Mouse (Mus musculus): ENCODE data around the gene Fibp. TPM values are rescaled to one million over a fixed set of nuclear protein-coding genes. Genes with fewer than 3 reads are reported as not detected.
A peak's percentile ranks its signal among the peaks of the same experiment; 100 is the strongest.

Fibp gene
- polyA plus RNA-seq, 1 experiment from 2014 or later: 66.7 TPM

- H3K27me3 ChIP-seq (replicated peaks; ENCODE audit: control insufficient read depth, insufficient read depth, low read length): no peaks in the 10 kb centered on the region
- DNase-seq (ENCODE audit: low spot score) (no peak), ATAC-seq (replicated peaks; ENCODE audit: low FRiP score) (no peak)
- peaks cover 24% of the 10 kb centered on the region for H3K4me1 ChIP-seq (replicated peaks; ENCODE audit: control insufficient read depth, insufficient read depth, low read length)
- no peak overlapping the region for H3K27ac ChIP-seq (ENCODE audit: low read depth, low read length)
- H3K9ac ChIP-seq (ENCODE audit: low read depth, low read length): no peak overlapping the region
- H3K9me3 ChIP-seq (ENCODE audit: control insufficient read depth, low read length): no peaks in the 10 kb centered on the region
- H3K4me3 ChIP-seq (ENCODE audit: low read depth, low read length): no peak overlapping the region
- H3K4me2 ChIP-seq: no peak overlapping the region
- peaks cover 19% of the 10 kb centered on the region; the same call in 1 of the 2 replicates for H3K36me3 ChIP-seq (ENCODE audit: control insufficient read depth, insufficient read depth, low read length)
- 89% methylated on average over 10 of the region's 10 CpGs for WGBS
These were observed 38.1 kb upstream of the Fibp start for GRCm38 (mm10) chr19:5422267-5422666.

- Histone ChIP-seq H3K9ac (ENCODE audit: low read depth, low read length) (no peak overlapping the region), H3K4me2 (peak overlapping the region; percentile 93), H3K27me3 (replicated peaks; ENCODE audit: control insufficient read depth, insufficient read depth, low read length) (no peaks in the 10 kb centered on the region), H3K4me3 (ENCODE audit: low read depth, low read length) (peak overlapping the region; percentile 3; the same call in 1 of the 2 replicates), H3K9me3 (ENCODE audit: control insufficient read depth, low read length) (no peaks in the 10 kb centered on the region), H3K36me3 (ENCODE audit: control insufficient read depth, insufficient read depth, low read length) (peaks cover 19% of the 10 kb centered on the region; the same call in 1 of the 2 replicates), H3K27ac (ENCODE audit: low read depth, low read length) (no peak overlapping the region), H3K4me1 (replicated peaks; ENCODE audit: control insufficient read depth, insufficient read depth, low read length) (peaks cover 24% of the 10 kb centered on the region)
- WGBS: 85% methylated on average over 9 of the region's 9 CpGs
- ATAC-seq (replicated peaks; ENCODE audit: low FRiP score) (no peak), DNase-seq (ENCODE audit: low spot score) (no peak)
These were observed 37.4 kb upstream of the Fibp start for GRCm38 (mm10) chr19:5422895-5423443.

GRCm38 (mm10) chr19:5423561-5423960, 36.9 kb upstream of the Fibp start:
- Histone ChIP-seq H3K4me1 (replicated peaks; ENCODE audit: control insufficient read depth, insufficient read depth, low read length) (peaks cover 24% of the 10 kb centered on the region), H3K36me3 (ENCODE audit: control insufficient read depth, insufficient read depth, low read length) (peaks cover 19% of the 10 kb centered on the region; the same call in 1 of the 2 replicates), H3K27ac (ENCODE audit: low read depth, low read length) (peak overlapping the region; percentile 83), H3K27me3 (replicated peaks; ENCODE audit: control insufficient read depth, insufficient read depth, low read length) (no peaks in the 10 kb centered on the region), H3K4me2 (peak overlapping the region; percentile 93), H3K9me3 (ENCODE audit: control insufficient read depth, low read length) (no peaks in the 10 kb centered on the region), H3K4me3 (ENCODE audit: low read depth, low read length) (peak overlapping the region; percentile 88), H3K9ac (ENCODE audit: low read depth, low read length) (peak overlapping the region; percentile 84)
- DNase-seq (ENCODE audit: low spot score) (no peak), ATAC-seq (replicated peaks; ENCODE audit: low FRiP score) (no peak)
- WGBS: 62% methylated on average over 12 of the region's 12 CpGs

GRCm38 (mm10) chr19:5424092-5424781, 36.2 kb upstream of the Fibp start:
- Histone ChIP-seq H3K9ac (ENCODE audit: low read depth, low read length) (peak overlapping the region; percentile 84), H3K27me3 (replicated peaks; ENCODE audit: control insufficient read depth, insufficient read depth, low read length) (no peaks in the 10 kb centered on the region), H3K4me2 (peak overlapping the region; percentile 93), H3K4me1 (replicated peaks; ENCODE audit: control insufficient read depth, insufficient read depth, low read length) (peaks cover 24% of the 10 kb centered on the region), H3K36me3 (ENCODE audit: control insufficient read depth, insufficient read depth, low read length) (peaks cover 19% of the 10 kb centered on the region; the same call in 1 of the 2 replicates), H3K4me3 (ENCODE audit: low read depth, low read length) (peak overlapping the region; percentile 88), H3K27ac (ENCODE audit: low read depth, low read length) (peak overlapping the region; percentile 83), H3K9me3 (ENCODE audit: control insufficient read depth, low read length) (no peaks in the 10 kb centered on the region)
- peak; percentile 69 for ATAC-seq (replicated peaks; ENCODE audit: low FRiP score)
- peak; percentile 86 for DNase-seq (ENCODE audit: low spot score)
- WGBS: 2% methylated on average over 45 of the region's 48 CpGs

- WGBS: under 1% methylated on average over 84 of the region's 87 CpGs
- peak within 1 kb of the TSS; percentile 93 for H3K4me2 ChIP-seq
- H3K9ac ChIP-seq (ENCODE audit: low read depth, low read length): peak within 1 kb of the TSS; percentile 91
- peaks cover 19% of the 10 kb centered on the region; the same call in 1 of the 2 replicates for H3K36me3 ChIP-seq (ENCODE audit: control insufficient read depth, insufficient read depth, low read length)
- peak; percentile 98 for DNase-seq (ENCODE audit: low spot score)
- H3K4me1 ChIP-seq (replicated peaks; ENCODE audit: control insufficient read depth, insufficient read depth, low read length): peaks cover 21% of the 10 kb centered on the region
- no peaks in the 10 kb centered on the region for H3K27me3 ChIP-seq (replicated peaks; ENCODE audit: control insufficient read depth, insufficient read depth, low read length)
- H3K9me3 ChIP-seq (ENCODE audit: control insufficient read depth, low read length): no peaks in the 10 kb centered on the region
- H3K27ac ChIP-seq (ENCODE audit: low read depth, low read length): peak within 1 kb of the TSS; percentile 83
- peak within 1 kb of the TSS; percentile 88 for H3K4me3 ChIP-seq (ENCODE audit: low read depth, low read length)
- ATAC-seq (replicated peaks; ENCODE audit: low FRiP score): peak; percentile 90
These were observed 35.4 kb upstream of the Fibp start, which contains the start of the genes Drap1 and AI837181 for GRCm38 (mm10) chr19:5424782-5425741. Gene Drap1 (minus strand): TSS chr19:5424979. Gene AI837181 (plus strand): TSS chr19:5425144.

- WGBS: 85% methylated on average over 18 of the region's 18 CpGs
- H3K36me3 ChIP-seq (ENCODE audit: control insufficient read depth, insufficient read depth, low read length): peaks cover 15% of the 10 kb centered on the region; the same call in 1 of the 2 replicates
- H3K9me3 ChIP-seq (ENCODE audit: control insufficient read depth, low read length): no peaks in the 10 kb centered on the region
- peak overlapping the region; percentile 88 for H3K4me3 ChIP-seq (ENCODE audit: low read depth, low read length)
- peak overlapping the region; percentile 86 for H3K4me2 ChIP-seq
- no peaks in the 10 kb centered on the region for H3K27me3 ChIP-seq (replicated peaks; ENCODE audit: control insufficient read depth, insufficient read depth, low read length)
- 0 out of 2 replicates have a peak overlapping the region, but pooled peaks have one; percentile 74 for H3K27ac ChIP-seq (ENCODE audit: low read depth, low read length)
- DNase-seq (ENCODE audit: low spot score) (no peak), ATAC-seq (replicated peaks; ENCODE audit: low FRiP score) (no peak)
- peaks cover 21% of the 10 kb centered on the region for H3K4me1 ChIP-seq (replicated peaks; ENCODE audit: control insufficient read depth, insufficient read depth, low read length)
- peak overlapping the region; percentile 91 for H3K9ac ChIP-seq (ENCODE audit: low read depth, low read length)
These were observed 34.4 kb upstream of the Fibp start for GRCm38 (mm10) chr19:5425906-5426565.

GRCm38 (mm10) chr19:5426640-5427290, 33.6 kb upstream of the Fibp start:
- peak overlapping the region; percentile 88 for H3K4me3 ChIP-seq (ENCODE audit: low read depth, low read length)

More at GRCm38 (mm10) chr19:5426640-5427290, 33.6 kb upstream of the Fibp start:
- Histone ChIP-seq H3K4me1 (replicated peaks; ENCODE audit: control insufficient read depth, insufficient read depth, low read length) (peaks cover 21% of the 10 kb centered on the region), H3K9me3 (ENCODE audit: control insufficient read depth, low read length) (no peaks in the 10 kb centered on the region), H3K27me3 (replicated peaks; ENCODE audit: control insufficient read depth, insufficient read depth, low read length) (no peaks in the 10 kb centered on the region), H3K4me2 (peak overlapping the region; percentile 86; the same call in 1 of the 2 replicates), H3K36me3 (ENCODE audit: control insufficient read depth, insufficient read depth, low read length) (peaks cover 15% of the 10 kb centered on the region; the same call in 1 of the 2 replicates), H3K9ac (ENCODE audit: low read depth, low read length) (peak overlapping the region; percentile 13; the same call in 1 of the 2 replicates), H3K27ac (ENCODE audit: low read depth, low read length) (no peak overlapping the region)
- WGBS: 87% methylated on average over 13 of the region's 13 CpGs
- ATAC-seq (replicated peaks; ENCODE audit: low FRiP score) (no peak), DNase-seq (ENCODE audit: low spot score) (no peak)

All from liver, embryonic 11.5 days (tissue).